Mouse (Mus musculus): ENCODE data around the gene Cphx2. TPM values are rescaled to one million over a fixed set of nuclear protein-coding genes. Genes with fewer than 3 reads are reported as not detected.
"Not testable (repeated sequence)": the region's sequence is repeated elsewhere in the genome, so short reads cannot be mapped to it uniquely, and the experiment has no call there.

Gene Cphx2
- not detected for total RNA-seq (2021)
- long read RNA-seq, experiment 1, result 0 reads
- long read RNA-seq, experiment 2, result 0 reads

DNA sequence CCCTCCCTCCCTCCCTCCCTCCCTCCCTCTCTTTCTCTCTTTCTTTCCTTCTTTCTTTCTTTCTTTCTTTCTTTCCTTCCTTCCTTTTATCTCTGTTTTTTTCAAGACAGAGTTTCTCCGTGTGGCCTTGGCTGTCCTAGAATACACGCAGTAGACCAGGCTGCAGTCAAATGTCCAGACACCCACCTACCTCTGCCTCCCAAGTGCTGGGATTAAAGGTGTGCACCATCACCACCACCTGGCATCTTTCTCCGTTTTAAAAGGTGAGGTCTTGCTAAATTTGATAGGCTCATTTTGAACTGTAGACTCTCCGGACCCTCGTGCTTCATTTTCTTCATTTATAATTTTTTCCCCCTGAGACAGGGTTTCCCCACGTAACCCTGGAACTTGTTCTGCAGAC, at the start of gene Cphx2:
Cphx2 (plus strand) TSS at position 301 of the 400 bp plus-strand sequence.
- H3K27ac ChIP-seq; DNase-seq; intact Hi-C loops (cut with DNase I); H3K4me3 ChIP-seq: not testable (repeated sequence)

DNA sequence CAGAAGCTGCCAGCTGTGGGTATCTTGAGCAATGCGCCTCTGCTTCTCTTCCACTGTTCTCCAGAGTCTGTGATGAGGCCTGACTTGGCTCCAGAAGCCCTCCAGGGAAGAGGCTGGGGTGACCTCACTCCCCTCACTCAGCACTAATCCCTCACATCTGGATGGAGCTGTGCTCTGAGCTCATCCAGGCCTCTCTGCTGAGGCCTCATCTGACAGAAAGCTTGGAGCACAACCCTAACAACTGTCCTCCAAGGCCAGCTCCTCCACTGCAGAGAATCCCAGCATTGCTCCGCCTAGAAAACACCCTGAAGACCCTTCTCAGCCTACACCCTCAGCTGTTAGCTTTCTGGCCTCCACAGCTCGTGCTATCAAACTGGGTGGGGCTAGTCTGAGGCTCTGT, 47.0 kb upstream of the Cphx2 start:
- H3K4me3 ChIP-seq; intact Hi-C loops (cut with DNase I); H3K27ac ChIP-seq; DNase-seq: not testable (repeated sequence)

GRCm38 (mm10) chr14:26035439-26035838, 45.9 kb upstream of the Cphx2 start:
- H3K27ac ChIP-seq; intact Hi-C loops (cut with DNase I); H3K4me3 ChIP-seq; DNase-seq: not testable (repeated sequence)

GRCm38 (mm10) chr14:26042611-26043010, 38.7 kb upstream of the Cphx2 start, which contains the start of gene Gm9780:
Gm9780 (minus strand) TSS chr14:26042711.
- H3K4me3 ChIP-seq; intact Hi-C loops (cut with DNase I); H3K27ac ChIP-seq; DNase-seq: not testable (repeated sequence)

DNA sequence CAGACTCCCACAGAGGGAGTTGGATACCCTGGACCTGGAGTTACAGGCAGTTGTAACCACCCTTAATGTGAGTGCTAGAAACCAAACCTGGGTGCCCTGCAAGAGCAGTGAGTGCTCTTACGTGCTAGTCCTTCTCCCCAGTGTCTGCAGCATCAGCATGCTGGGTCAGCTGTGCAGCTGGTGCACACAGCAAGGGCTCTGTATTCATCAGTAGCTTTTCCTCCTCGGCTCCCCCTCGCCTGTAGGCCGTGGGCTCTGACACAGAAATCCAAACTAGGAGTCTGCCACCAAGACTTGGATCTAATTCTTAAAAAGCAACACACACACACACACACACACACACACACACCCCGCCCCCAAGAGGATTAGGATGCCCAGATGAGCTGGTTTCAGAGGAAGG, 36.3 kb upstream of the Cphx2 start:
- H3K4me3 ChIP-seq; H3K27ac ChIP-seq; DNase-seq; intact Hi-C loops (cut with DNase I): not testable (repeated sequence)

GRCm38 (mm10) chr14:26047026-26047425, 34.3 kb upstream of the Cphx2 start:
- H3K27ac ChIP-seq; H3K4me3 ChIP-seq; DNase-seq; intact Hi-C loops (cut with DNase I): not testable (repeated sequence)

DNA sequence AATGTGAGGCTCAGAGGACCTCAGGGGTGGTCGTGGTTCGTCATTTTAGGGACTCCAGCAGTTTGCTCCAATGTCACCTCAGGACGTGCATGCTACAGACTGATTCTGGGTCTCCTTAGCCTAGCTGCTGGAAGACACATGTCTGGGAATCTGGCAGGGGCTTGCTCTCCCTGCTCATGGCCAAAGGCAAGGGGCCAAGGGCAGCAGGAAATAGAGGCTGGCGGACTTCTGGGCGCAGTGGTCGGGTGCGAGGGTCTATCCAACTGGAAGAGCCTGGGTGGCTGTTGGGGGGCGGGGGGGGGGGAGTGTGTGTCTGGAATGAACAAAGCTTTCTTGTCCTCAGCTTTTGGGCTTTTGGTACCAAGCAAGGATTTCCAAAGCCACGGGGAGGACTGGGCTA, 32.5 kb upstream of the Cphx2 start:
- not testable (repeated sequence) for H3K4me3 ChIP-seq, DNase-seq

DNA sequence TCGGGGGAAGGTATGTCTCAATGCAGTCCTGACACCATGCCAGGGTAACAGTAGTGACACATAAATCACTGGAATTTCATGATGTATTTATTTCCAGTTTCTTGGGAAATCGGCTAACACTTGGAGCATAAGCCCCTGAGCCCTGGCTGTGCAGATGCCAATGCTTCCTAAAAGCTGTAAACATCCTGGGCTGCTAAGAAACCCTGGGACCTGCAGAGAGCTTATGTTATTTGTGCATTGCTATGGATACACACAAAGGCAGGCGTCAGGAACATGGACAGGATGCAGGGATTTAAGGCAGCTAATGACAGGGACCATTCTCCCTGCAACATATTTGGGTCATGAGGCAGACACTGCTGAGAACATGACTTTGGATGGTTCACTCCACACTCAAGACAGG, 23.1 kb upstream of the Cphx2 start:
- H3K27ac ChIP-seq; intact Hi-C loops (cut with DNase I); H3K4me3 ChIP-seq; DNase-seq: not testable (repeated sequence)

More for the DNA sequence above, 32.5 kb upstream of the Cphx2 start:
- intact Hi-C loops (cut with DNase I); H3K27ac ChIP-seq: not testable (repeated sequence)

GRCm38 (mm10) chr14:26059362-26059761, 22.0 kb upstream of the Cphx2 start:
- H3K27ac ChIP-seq; intact Hi-C loops (cut with DNase I); H3K4me3 ChIP-seq; DNase-seq: not testable (repeated sequence)

DNA sequence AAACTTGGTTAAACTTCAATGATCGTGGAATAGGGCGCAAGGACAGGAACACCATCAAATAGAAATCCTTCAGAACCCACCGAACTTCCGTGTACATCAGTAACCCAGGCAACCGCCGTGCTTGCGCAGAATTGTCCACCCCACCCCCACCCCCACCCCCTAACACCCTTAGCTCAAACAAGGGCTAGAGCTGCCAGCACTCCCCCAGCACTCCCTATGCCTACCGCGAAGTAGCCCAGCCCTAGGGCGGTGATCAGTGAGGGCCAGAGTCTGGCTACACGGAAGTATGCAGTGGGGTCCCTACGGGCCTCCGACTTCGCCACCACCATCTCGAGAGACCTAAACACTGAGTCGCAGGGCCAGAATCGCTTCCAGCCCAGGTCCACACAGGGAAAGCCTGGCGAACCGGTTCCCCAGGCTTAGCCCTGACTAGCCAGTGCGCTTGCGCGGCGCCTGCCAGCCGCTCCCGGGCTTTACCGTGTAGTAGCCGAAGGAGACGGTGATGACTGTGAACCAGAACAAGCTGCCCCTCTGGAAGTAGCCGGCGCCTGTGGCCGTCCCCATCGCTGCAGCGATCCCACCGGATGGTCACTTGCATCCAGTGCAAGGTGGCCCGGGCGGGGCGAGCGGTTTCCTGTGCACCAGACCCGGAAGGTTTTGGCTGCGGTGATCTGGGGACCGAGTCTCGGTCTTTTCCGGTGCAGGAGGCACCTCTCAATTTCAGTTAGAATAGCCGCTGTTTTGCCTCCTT, 14.6 kb upstream of the Cphx2 start:
- intact Hi-C loops (cut with DNase I); H3K27ac ChIP-seq; H3K4me3 ChIP-seq; DNase-seq: not testable (repeated sequence)

GRCm38 (mm10) chr14:26067325-26067633, 14.0 kb upstream of the Cphx2 start, which contains the start of gene Tmem254c:
Tmem254c (minus strand) TSS chr14:26067355.
- intact Hi-C loops (cut with DNase I); DNase-seq; H3K27ac ChIP-seq; H3K4me3 ChIP-seq: not testable (repeated sequence)

GRCm38 (mm10) chr14:26076620-26077390, 4.5 kb upstream of the Cphx2 start:
- DNase-seq; intact Hi-C loops (cut with DNase I); H3K27ac ChIP-seq; H3K4me3 ChIP-seq: not testable (repeated sequence)

DNA sequence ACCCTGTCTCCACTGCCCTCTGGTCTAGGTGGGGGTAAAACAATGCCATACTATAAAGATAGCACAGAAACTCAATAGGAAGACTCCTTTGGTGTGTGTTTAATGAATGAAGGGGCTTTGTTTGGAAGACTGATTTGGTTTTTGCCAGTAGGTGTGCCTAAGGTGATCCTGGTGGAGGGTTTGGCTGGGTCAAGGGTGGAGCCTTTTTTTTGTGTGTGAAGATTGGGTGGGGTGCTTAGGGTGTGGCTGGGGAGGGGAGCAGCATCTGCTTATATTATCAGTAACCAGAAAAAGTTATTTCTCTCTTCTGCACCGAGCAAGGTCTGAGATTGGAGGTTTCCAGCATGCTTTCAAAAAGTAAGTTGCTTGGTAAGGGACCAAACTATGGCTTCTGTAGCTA, 681 bp downstream of the Cphx2 start, which contains the start of gene Cphx3:
Cphx3 (plus strand) TSS at position 301 of the 400 bp plus-strand sequence.
- intact Hi-C loops (cut with DNase I); DNase-seq; H3K4me3 ChIP-seq; H3K27ac ChIP-seq: not testable (repeated sequence)

DNA sequence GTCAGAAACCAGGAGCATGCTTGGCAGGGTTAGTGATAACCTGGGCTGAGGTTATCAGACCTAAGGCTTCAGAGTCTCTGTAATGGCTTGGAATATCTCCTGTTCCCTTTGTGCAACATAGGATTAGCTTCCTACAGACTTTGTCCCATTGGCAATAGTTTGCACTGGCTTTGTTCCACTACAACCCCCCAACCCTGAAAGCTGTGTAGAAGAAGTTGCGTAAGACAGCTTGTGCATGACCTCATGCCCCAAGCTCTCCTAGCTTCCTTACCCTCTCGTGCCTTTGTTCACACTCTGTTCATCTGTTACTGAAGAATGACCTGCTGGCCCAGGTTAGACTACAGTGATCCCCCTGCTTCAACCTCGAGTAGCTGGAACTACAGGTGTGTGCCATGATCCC, 16.3 kb downstream of the Cphx2 start:
- intact Hi-C loops (cut with DNase I); H3K4me3 ChIP-seq; H3K27ac ChIP-seq; DNase-seq: not testable (repeated sequence)

GRCm38 (mm10) chr14:26118150-26118549, 36.8 kb downstream of the Cphx2 start, which contains the start of gene Duxbl2:
Duxbl2 (plus strand) TSS chr14:26118349.
- intact Hi-C loops (cut with DNase I), result not testable (repeated sequence)

DNA sequence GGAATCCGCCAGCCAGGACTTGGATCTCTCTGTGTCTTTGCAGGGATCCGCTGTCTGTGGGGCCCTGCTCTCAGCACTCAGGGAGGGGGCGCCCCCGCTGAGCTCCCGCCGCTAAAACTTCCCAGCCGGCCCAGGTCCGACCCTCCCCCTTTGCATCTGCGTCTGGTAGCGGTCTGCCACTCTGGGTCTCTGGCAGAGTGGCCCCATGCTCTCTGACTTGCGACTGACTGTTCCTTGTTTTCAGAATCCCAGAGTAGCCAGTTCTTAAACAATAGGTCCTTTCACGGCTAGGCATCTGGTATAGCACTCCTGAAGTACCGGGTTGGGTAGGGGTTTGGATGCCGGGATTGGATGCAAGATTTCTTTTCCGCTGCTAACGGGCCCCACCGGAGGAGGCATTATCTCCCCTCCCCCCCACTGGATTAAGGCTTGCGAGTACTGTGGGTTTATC, 37.3 kb downstream of the Cphx2 start:
- H3K4me3 ChIP-seq; DNase-seq; intact Hi-C loops (cut with DNase I); H3K27ac ChIP-seq: not testable (repeated sequence)

More at GRCm38 (mm10) chr14:26118150-26118549, 36.8 kb downstream of the Cphx2 start, which contains the start of gene Duxbl2:
- H3K4me3 ChIP-seq, DNase-seq, H3K27ac ChIP-seq: not testable (repeated sequence)

DNA sequence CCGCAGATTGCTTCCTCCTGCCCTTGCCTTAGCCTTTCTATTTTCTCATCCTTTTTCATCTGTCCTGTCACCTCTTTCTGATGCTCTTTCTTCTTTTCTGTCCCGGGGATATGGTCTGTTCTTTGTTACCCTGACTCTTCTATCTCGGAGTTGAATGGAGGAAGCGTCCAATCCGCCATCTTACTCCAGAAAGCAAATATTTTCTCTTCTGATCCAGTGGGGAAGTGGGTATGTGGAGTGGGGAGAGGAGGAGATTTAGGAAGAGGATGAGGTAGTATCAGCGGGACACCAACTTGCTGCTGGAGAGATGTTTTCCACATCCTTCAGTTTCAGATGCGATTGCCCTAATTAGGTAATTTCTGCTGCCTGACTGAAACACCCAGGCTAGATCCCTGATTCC, 37.8 kb downstream of the Cphx2 start:
- H3K27ac ChIP-seq; H3K4me3 ChIP-seq; DNase-seq; intact Hi-C loops (cut with DNase I): not testable (repeated sequence)

All from gastrocnemius, adult 2 months (tissue).